Mouse (Mus musculus) gastrocnemius, postnatal 36 days (tissue): ENCODE results near the gene Plk3. TPM values are rescaled to one million over a fixed set of nuclear protein-coding genes. Genes with fewer than 3 reads are reported as not detected.
"Not testable (repeated sequence)": the region's sequence is repeated elsewhere in the genome, so short reads cannot be mapped to it uniquely, and the experiment has no call there.

ENCODE experiments used
- DNase-seq, 2 experiments: peaks; one replicate each; pipeline ENCODE4 v3.0.0; 2022
- intact Hi-C: fragments of 180-260 bp; cut with DNase I; formaldehyde crosslinking; loops from one replicate; pipeline ENCODE4 v1.15.1; 2025
- long read RNA-seq, 2 experiments: library from polyadenylated mRNA; stranded (forward); transcript quantifications; one replicate each; pipeline ENCODE4 v2.0.0; 2021
- total RNA-seq, 2 experiments: library from RNA; stranded (reverse); gene quantifications; 2 replicates each; pipeline ENCODE4 v1.2.3; 2021

Gene Plk3
- total RNA-seq = 1 to 10 TPM in 1 of 2 experiments, under 1 TPM in 1; 0.86 to 1.5 TPM
- long read RNA-seq, experiment 1, partial matches to known transcripts = 0 of 2 reads
- long read RNA-seq, experiment 1, other reads (novel, unspliced or antisense) = 0 of 2 reads
- long read RNA-seq, experiment 2, partial matches to known transcripts = 0 of 1 reads
- long read RNA-seq, experiment 2, other reads (novel, unspliced or antisense) = 0 of 1 reads

GRCm38 (mm10) chr4:117133817-117134600 is at the start of gene Plk3:
Gene Plk3 (minus strand): TSS chr4:117133963.
- intact Hi-C loops = loop anchor here (5.0 kb wide), 1 partner anchor 307 kb away; no protein-coding TSS in a partner anchor
- DNase-seq = peak; percentile 93 to 98

- intact Hi-C loops, DNase-seq: not testable (repeated sequence)
Observed at GRCm38 (mm10) chr4:117182759-117183096, 49.0 kb upstream of the Plk3 start.

GRCm38 (mm10) chr4:117181863-117182758 is 48.3 kb upstream of the Plk3 start, which contains the start of gene Kif2c:
Gene Kif2c (minus strand): TSS chr4:117182639.
- intact Hi-C loops = no loop called here
- peak; percentile 87 to 88 for DNase-seq

GRCm38 (mm10) chr4:117169936-117170335 is 36.2 kb upstream of the Plk3 start:
- no peak for DNase-seq
- intact Hi-C loops = no loop called here

GRCm38 (mm10) chr4:117161183-117161582 is 27.4 kb upstream of the Plk3 start:
- intact Hi-C loops = no loop called here
- no peak for DNase-seq

- intact Hi-C loops = no loop called here
- no peak for DNase-seq
Observed at GRCm38 (mm10) chr4:117159666-117160065, 25.9 kb upstream of the Plk3 start.

GRCm38 (mm10) chr4:117156372-117156771 is 22.6 kb upstream of the Plk3 start:
- intact Hi-C loops = no loop called here
- DNase-seq = no peak

- intact Hi-C loops = no loop called here
- peak; percentile 77 to 78 for DNase-seq
Observed at GRCm38 (mm10) chr4:117155792-117156355, 22.1 kb upstream of the Plk3 start, which contains the start of gene Rps8. Gene Rps8 (minus strand): TSS chr4:117156243.

GRCm38 (mm10) chr4:117155020-117155791 is 21.4 kb upstream of the Plk3 start:
- intact Hi-C loops = no loop called here
- DNase-seq = no peak

GRCm38 (mm10) chr4:117152714-117153113 is 19.0 kb upstream of the Plk3 start:
- intact Hi-C loops = no loop called here
- no peak for DNase-seq

GRCm38 (mm10) chr4:117151416-117151815 is 17.7 kb upstream of the Plk3 start:
- DNase-seq = no peak
- intact Hi-C loops = no loop called here

GRCm38 (mm10) chr4:117150212-117150733 is 16.5 kb upstream of the Plk3 start:
- no peak for DNase-seq
- intact Hi-C loops = no loop called here

GRCm38 (mm10) chr4:117149291-117150211 is 15.8 kb upstream of the Plk3 start:
- DNase-seq = no peak
- intact Hi-C loops = loop anchor here (5.0 kb wide), 1 partner anchor 68 kb away; no protein-coding TSS in a partner anchor

GRCm38 (mm10) chr4:117148815-117149214 is 15.1 kb upstream of the Plk3 start:
- intact Hi-C loops = loop anchor here (5.0 kb wide), 1 partner anchor 68 kb away; no protein-coding TSS in a partner anchor

GRCm38 (mm10) chr4:117148047-117148713 is 14.4 kb upstream of the Plk3 start:
- intact Hi-C loops = loop anchor here (5.0 kb wide), 1 partner anchor 69 kb away; no protein-coding TSS in a partner anchor
- DNase-seq = no peak

More at GRCm38 (mm10) chr4:117148815-117149214, 15.1 kb upstream of the Plk3 start:
- no peak for DNase-seq

- intact Hi-C loops = loop anchor here (5.0 kb wide), 1 partner anchor 71 kb away; no protein-coding TSS in a partner anchor
- DNase-seq = peak; percentile 80 to 84
Observed at GRCm38 (mm10) chr4:117146176-117146575, 12.4 kb upstream of the Plk3 start.

GRCm38 (mm10) chr4:117145248-117145647 is 11.5 kb upstream of the Plk3 start:
- intact Hi-C loops = loop anchor here (5.0 kb wide), 1 partner anchor 72 kb away; no protein-coding TSS in a partner anchor
- DNase-seq = no peak
